Mouse (Mus musculus): ENCODE data around the gene Cdk19. TPM values are rescaled to one million over a fixed set of nuclear protein-coding genes. Genes with fewer than 3 reads are reported as not detected.

Gene Cdk19
- total RNA-seq (2021), result 10 to 100 TPM; 11.9 to 12.9 TPM
- long read RNA-seq, experiment 1, partial matches to known transcripts, result 6 of 7 reads
- long read RNA-seq, experiment 1, other reads (novel, unspliced or antisense), result 1 of 7 reads
- long read RNA-seq, experiment 2, full-length matches to known transcripts, result 1 of 4 reads
- long read RNA-seq, experiment 2, partial matches to known transcripts, result 0 of 4 reads
- long read RNA-seq, experiment 2, other reads (novel, unspliced or antisense), result 3 of 4 reads

DNA sequence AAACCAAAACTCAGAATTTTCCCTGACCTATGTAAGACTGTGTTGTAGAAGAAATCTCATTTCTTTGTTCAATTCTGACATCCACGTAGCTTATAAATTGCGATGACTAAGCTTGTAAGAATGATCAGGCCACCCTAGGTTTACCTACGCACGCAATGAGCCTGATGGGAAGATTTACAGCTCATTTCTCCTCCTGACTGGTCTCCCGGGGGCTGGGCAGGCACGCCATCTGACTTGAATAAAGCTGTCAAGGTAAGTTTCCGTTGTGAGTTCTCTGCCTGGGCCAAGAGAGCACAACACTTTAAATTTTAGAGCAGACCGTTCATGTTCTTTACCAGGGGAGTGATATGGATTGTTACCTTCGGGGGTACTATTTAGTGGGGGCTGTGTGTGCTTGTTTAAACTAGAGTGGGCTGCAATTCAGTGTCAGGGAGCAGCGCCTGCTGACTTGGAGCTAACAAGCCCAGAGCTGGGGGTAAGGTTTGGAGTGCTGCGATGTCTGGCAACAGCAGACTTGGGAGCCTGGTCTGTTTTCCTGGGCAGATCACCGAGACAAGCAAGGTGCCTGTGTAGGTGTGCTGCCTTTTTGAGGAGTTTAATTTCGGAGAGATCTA, at the start of gene Cdk19:
Gene Cdk19 (plus strand): TSS at position 214 of the 614 bp plus-strand sequence.
- no peak for DNase-seq

DNA sequence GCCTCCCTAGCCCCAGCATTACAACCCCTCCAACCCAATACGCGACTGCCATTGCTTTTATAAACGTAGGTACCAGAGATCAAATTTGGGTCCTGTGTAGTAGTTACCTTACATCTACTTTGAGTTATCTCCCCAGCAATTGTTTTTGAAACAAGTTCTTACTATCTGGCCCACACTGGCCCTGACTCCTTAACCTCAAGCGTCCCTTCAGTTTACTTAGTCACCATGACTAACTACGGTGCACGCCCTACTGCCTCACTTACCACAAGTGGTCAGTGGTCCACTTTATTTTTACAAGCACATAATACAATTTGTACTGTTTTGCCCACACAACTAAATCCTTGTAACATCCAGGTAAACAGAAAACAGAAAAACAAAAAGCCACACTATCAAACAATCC, 46.7 kb upstream of the Cdk19 start:
- no peak for DNase-seq

DNA sequence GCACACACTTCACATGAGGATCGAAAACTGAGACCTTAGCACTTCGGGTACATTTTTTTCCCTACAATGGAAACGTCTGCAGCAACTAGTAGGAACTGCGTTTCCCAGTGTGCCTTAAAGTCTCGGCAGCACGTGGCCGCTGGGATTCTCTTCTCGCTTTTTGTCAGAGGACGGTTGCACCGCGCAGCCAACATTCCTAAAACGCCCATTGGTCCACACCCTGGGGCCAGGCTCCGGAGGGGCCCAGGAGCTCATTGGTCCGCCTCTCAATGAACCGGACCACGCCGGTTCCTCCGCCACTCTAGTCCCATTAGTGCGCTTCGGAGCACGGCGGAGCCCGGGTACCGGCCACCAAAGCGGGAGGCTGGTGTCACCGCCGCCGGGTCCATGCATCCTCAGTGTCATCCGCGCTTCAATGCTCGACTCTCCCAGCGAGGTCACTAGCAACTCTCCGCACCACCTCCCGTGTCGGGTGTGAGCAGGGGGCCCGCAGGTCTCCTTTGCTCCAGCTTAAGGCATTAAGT, 38.7 kb upstream of the Cdk19 start:
- DNase-seq, result peak; percentile 89

DNA sequence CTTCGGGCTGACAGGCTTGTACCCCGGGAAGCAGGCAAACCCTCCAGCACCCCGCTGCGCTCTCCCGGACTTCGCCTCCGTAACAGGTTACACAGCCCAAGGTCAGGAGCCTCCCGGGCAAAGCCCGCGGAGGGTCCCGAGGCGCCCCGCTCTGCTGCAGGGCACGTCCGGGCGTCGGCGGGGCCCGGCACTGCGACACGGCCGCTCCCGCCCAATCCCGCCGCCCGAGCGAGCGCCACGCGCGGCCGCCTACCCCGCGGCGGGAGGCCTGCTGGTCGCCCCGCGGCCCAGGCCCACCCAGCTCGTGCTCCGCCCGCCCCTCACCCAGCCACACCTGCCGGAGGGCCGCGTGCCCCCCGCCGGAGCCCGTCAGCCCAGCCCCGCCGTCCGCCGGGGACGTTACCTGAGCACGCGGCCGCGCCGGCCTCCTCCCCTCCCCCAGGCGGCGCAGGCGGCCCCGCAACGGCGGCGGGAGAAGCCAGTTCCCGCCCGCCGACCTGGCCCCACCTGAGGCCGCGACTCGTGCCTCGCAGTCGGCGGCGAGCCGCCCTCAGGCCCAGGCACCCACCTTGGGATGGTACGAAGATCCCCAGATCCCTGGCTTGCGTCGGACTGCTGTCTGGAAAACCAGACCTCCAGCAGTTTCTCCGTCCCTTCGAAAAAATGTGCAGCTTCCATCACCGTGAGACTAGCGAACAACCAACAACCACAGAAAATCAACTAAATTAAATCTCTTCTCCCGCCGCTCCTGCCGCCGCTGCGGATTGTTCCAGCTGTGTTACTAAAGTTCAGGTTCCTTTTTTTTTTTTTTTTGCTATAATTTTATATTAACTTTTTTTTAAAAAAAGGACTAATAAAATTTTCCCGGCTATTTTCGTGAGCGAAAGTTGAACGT, 37.9 kb upstream of the Cdk19 start:
- DNase-seq, result peak; percentile 55

DNA sequence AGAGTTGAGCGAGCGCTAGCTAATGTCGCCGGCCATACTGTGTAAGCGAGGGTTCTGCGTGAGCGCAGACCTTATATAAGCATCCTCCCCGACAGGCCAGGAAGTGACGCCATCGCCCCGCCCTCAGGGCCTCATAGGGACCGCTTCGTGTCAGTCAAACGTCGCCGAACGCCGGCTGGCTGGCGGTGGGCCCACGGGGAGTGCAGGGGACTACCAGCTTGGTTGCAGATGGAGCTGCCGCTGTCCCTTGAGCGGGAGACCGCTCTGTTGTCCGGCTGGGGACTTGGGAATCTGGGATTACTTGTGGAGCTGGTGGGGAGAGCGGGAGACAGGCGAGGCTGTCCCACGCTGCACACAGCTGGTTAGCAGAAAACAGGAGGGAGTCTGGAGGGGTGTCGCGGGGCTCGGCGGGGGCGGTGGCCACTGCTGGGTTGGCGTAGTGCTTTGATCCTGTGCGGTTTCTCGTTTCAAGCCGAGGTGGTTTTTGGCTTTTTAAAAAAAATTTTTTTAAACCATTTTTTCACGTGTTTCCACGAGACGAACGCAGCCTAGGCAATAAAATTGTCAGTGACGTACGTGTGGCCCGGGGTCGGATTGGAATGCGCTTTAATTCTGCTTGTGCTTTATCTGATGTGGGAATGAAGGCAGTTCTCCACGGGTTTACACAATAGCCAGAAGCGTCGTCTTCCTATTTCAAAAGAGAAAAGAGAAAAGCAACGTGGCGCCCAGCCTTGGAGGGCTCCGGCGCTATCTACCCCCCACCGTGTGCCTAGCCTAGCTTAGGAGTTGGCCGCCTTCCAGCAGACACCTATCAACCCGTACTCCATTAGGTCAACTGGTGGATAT, 37.0 kb upstream of the Cdk19 start, which contains the start of gene Amd1:
Gene Amd1 (minus strand): TSS at position 47 of the 846 bp plus-strand sequence.
- DNase-seq, result peak; percentile 100

DNA sequence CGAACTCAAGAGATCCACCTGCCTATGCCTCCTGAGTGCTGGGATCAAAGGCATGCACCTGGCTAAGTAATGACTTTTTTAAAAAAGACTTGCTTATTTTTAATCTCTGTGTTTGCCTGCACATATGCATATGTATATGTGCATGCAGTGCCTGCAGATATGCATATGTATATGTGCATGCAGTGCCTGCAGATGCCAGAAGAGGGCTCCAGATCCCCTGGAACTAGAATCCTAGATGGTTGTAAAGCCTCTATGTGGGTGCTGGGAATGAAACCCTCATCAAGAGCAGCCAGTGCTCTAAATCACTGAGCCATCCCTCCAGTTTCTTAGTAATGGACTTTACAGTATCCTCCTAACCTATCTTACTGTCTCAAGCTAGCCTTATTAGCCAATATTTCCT, 33.4 kb upstream of the Cdk19 start:
- no peak for DNase-seq

DNA sequence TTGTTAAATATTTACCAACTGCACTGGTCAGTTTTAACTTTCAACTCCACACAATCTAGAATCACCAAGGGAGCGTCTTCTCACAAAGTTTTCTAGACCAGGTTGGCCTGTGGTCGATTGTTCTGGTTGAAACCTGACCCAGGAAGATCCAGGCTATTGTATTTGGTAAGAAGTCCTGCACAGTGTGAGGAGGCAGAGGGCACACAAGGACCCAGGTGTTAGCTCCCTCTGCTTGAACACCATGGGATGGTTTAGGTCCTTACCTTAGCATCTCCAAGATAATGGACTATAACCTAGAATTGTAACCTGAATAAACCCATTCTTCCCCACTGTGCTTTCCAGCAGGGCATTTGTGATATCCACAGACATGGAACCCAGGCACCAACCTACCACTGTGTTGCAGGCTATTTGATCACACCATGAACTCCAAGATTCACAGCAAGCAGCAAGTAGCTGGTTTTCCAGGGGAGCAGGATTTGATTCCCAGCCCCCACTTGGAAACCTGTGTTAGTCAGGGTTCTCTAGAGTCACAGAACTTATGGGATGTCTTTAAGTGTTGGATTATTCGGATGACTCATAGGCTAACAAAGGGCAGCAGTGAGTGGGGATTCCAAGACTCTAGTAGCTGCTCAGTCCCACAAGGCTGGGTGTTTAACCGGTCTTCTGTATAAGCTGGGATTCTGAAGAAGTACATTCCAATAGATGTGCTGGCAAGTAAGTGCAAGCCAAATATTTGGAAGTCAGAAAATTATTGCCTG, 31.4 kb upstream of the Cdk19 start:
- DNase-seq, result no peak

DNA sequence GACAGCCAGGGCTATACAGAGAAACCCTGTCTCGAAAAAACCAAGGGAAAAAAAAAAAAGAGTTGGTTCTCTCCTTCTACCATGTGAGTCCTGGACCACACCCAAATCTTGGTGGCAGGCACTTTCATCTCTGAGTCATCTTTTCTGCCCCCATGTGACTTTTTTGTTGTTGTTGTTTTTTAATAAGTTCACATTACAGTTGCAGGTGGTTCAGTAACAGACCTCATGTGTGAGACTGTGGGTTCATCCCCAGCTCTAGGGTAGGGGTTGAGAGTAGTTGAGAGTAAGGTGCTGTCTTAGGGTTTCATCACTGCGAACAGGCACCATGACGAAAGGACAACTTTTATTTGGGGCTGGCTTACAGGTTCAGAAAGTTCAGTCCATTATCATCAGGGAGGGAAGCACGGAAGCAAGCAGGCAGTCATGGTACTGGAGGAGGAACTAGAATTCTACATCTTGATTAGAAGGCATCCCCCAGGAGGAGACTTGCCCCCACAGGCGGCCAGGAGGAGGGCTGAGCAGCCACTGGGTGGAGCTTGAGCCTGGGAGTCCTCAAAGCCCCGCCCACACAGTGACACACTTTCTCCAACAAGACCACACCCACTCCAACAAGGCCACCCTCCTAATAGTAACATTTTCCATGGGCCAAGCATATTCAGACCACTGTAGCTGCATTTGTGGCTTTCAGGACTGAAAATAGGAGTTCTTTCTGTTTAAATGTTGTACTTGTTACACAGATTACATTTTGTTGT, 29.3 kb upstream of the Cdk19 start:
- DNase-seq, result no peak

DNA sequence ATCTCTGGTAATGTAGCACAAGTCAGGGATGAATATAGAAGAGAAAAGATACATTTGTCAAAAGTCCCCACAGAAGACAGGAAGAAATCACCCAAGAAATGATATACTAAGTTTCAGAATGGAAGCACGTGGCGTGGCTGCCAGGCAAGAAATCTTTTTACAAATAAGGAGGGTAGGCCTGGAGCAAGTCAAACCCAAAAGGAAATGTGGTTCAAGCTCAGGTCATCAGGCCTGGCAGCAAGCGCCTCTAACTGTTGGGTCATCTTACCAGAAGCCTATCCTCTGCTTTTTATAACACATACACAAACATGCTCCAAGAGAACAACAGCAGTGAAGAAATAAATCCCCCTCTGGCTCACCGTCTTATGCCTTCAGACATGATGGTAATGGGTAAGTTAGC, 26.6 kb upstream of the Cdk19 start:
- no peak for DNase-seq

DNA sequence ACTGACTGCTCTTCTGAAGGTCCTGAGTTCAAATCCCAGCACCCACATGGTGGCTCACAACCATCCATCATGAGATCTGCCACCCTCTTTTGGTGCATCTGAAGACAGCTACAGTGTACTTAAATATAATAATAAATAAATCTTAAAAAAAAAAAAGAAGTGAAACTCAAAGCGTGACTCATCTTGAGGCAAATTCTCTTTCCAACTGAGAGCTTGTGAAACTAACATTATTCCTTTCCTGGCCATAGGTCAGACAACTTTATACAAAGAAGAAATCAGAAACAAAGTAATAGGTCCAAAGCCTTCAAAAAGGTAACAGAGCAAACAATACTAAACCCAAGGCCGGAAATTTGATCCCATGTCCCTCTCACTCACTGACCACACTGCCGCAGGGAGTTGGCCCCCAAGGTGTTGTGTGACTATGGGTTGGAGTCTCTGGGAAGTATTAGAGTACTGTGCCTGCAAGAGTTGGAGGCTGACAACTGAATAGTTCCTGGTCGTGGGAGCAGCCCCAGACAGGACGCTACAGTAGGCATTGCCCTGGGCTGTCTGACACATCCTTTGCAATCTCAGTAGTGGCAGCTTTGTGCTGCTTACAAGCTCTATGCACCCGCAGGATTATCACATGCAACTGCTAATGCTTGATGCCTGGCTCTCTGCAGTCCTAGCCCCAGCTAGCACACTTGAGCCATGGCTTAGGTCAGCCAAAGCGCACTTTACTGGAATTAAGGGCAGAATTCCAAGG, 22.4 kb upstream of the Cdk19 start:
- no peak for DNase-seq

DNA sequence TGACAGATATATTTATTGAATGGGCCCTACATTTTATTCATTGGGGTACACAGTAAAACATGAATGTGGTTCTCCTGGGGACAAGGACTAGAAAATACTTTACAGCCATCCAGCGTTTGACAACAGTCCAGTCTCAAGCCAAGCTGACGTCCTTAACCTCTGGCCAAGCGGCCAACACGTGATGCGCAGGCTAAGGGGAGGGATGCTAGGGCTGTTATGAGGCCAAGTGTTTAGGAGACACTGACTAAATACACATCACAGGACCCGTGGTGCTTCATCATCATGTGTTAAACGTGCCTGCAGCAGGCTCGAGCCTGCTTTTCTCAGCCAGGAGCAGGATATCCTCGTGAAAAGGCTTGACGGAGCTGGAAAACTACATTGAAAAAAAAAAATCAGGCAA, 19.1 kb upstream of the Cdk19 start:
- no peak for DNase-seq

DNA sequence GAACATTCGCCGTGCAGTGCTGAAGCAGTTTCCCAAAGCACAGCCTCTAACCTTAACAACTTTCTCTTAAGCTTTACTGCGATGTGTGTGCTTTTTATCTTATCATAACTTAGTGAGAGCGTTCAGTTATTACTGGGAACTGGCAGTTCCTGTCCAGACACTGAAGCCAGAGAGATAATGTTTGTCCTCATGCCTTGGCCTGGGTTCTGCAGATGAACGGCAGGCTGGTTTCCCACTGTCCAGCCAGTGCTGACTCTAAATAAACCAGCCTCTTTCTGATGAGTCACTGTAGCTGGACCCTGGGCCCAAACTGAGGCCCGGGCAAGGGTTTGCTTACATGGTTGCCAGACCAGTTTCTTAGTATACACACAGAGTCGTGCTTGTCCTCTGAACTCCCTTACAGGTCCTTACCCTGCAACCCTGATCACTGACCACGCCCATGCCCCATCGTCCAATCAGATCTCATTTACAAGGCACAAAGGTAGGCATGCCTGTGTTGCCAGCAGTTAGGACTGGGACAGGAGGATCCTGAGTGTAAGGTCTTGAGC, 11.3 kb upstream of the Cdk19 start:
- DNase-seq, result no peak

DNA sequence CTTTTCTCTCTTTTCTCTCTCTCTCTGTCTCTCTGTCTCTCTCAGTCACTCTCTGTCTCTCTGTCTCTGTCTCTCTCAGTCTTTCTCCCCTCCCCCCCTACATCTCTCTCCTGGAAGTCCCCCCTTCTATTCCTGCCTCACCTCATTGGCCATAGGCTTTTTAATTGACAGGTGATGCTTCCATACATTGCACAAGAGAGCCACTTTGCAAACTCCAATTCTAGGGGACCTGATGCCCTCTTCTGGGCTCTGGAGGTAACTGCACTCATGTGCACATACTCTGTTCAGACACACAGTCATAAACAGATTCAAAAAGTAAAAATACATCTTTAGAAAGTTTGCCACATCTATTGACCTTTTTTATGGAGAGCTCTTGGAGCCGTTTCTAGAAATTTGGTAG, 9.1 kb upstream of the Cdk19 start:
- no peak for DNase-seq

DNA sequence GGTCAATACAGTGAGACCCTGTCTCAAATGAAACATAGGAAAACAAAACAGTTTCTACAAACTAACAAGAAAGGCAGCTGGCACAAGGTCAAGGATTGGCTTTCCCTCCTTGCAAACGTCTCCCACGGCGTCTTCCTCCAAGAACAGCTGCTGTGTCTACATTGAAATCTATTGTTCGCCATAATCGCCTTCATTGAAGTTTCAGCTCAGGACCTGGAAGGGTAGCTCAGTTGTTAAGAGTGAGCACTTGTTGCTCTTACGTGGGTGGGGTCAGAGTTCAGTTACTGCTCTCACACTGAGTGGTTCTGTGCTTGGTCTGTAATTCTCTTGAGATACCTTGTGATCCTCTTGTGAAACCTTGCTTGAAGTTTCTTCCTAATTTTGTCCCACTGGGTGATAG, 6.5 kb upstream of the Cdk19 start:
- DNase-seq, result no peak

DNA sequence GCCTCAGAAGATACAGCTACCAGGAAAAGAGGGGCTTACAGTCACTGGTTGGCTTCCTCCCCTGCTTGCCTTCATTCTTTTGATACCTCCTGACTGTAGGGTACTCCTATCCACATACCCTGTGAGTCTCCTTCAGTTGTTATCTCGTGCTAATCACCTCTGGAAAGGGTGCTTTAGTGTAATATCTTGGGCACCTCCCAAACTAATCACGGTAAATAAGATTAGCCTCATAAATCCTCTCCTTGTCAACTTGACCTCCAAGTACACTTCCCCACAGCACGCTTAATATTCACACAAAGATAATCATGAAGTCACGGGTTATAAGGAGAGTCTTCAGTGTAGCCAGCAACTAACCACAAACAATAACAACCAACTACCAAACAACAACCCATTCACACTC, 2.7 kb downstream of the Cdk19 start:
- DNase-seq, result no peak

DNA sequence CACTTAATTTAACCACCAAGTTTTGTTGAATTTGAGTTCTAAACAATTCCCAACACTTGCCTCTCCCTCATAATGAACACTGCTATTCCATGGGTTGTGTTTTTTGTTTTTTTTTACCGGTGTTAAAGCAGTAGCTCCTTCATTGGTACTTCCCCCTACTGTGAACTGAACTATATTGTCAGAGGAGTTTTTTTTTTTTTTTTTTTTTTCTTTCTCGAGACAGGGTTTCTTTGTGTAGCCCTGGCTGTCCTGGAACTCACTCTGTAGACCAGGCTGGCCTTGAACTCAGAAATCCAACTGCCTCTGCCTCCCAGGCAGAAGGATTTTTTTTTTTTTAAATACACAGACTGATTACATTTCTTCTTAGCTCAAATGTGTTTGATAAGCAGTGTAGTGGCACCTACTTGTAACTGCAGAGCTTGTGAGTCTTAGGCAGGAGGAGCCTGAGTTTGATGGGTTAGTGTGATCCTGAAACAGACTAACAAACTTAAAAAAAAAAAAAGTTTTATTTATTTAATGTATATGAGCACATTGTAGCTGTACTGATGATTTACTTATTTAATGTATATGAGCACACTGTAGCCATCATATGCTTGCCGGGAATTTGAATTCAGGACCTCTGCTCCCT, 7.5 kb downstream of the Cdk19 start:
- no peak for DNase-seq

DNA sequence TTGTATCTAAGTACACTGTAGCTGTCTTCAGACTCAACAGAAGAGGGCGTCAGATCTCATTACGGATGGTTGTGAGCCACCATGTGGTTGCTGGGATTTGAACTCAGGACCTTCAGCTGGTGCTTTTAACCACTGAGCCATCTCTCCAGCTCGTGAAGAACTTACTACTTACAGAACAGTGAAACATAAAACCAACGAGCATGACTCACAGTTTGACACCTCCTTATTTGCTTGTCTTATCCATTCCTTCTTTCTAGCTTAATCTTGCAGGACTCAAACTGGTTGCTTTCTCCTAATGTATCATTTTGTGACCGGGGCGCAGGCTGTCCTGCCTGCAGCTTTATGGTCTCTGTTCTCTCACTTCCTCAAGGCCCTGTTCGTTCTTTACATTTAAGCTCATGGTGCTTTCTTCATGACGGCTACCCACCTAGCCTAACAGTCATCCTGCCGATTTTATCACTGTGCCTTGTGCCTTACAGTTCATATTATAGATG, 8.1 kb downstream of the Cdk19 start:
- DNase-seq, result no peak

Data from adrenal gland, postnatal 10 days (tissue).